Mouse (Mus musculus): ENCODE data around the gene Olfr10.

Olfr10 gene

DNA sequence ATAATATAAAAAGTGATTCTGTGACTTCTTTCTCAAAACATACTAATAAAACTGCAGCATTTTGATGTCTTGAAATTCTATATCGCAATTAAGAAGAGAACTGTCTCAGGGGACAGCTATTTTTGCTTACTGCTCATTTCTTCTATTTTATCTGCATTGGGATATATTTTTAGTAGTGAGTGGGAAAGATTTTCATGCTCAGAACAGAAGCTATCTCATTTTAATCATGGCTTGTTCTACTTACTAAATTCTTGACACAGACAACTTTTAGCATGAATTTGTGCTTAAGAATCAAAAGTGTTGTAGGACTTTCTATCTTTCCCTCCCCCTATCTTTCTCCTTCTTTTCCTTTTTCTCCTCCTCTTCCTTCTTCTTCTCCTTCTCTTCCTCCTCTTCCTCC, 25.1 kb downstream of the Olfr10 start:
- no peak for DNase-seq

- no peak for DNase-seq
These were observed 30.3 kb downstream of the Olfr10 start, which contains the start of gene Olfr1390 for GRCm38 (mm10) chr11:49334888-49335287. Gene Olfr1390 (plus strand): TSS chr11:49335188.

DNA sequence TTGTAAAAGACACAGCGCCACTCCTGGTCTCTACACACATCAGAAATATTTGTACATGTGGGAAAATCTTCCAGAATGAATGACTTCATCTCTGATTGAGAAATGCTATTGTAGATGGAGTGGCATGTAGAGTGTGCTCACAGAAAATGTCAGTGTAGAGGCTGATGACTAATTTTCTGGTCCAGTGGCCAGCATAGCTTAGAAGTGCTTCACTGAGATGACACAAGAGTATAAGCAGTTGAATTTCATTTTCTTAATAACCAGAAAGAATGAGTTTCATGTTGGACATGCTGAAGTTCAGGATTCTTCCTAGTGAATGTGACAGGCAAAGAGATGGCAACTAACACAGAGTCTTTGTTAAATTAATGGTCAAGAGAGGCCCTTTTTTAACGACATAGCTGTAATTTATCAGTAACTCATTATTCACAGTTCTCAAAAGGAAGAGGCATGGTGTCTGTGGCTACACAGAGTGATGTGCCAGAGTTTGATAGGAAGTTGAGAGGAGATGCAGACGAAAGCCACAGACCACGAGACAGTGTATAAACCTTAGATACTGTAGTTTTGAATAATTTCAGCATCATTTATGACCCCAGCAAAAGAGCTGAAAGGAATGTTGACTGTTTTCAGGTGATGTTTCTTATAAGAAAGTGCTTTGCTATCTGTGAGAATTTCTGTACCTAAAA, 32.8 kb downstream of the Olfr10 start:
- DNase-seq: no peak
